Mouse (Mus musculus): ENCODE measurements at regions not wholly inside any gene's neighbourhood (a gene's known extent, or its start where the extent isn't known, plus 50 kb on each side); places are given as distances from the start of the nearest gene placed in this dataset.

GRCm38 (mm10) chr9:94404551-94404950 lies 133.3 kb downstream of the 1190002N15Rik start:
- Histone ChIP-seq H3K9me3 (replicated peaks; ENCODE audit: control insufficient read depth, low read length) (no peaks in the 10 kb centered on the region), H3K4me1 (ENCODE audit: control insufficient read depth, insufficient read depth, low read length) (peaks cover 6% of the 10 kb centered on the region), H3K9ac (ENCODE audit: low read depth, low read length) (no peak overlapping the region), H3K27ac (ENCODE audit: low read depth, low read length) (no peak overlapping the region), H3K27me3 (ENCODE audit: control insufficient read depth, insufficient read depth, low read length) (no peaks in the 10 kb centered on the region), H3K4me2 (no peak overlapping the region), H3K36me3 (ENCODE audit: control insufficient read depth, insufficient read depth, low read length) (no peaks in the 10 kb centered on the region), H3K4me3 (ENCODE audit: low read depth, low read length) (no peak overlapping the region)
- WGBS (ENCODE audit: insufficient replicate concordance), result 61% methylated on average over 6 of the region's 6 CpGs
- no peak for ATAC-seq (replicated peaks; ENCODE audit: insufficient number of reproducible peaks, low FRiP score, low TSS enrichment)

- Histone ChIP-seq H3K9ac (ENCODE audit: low read depth, low read length) (no peak overlapping the region), H3K4me3 (ENCODE audit: low read depth, low read length) (no peak overlapping the region), H3K36me3 (ENCODE audit: control insufficient read depth, insufficient read depth, low read length) (no peaks in the 10 kb centered on the region), H3K27ac (ENCODE audit: low read depth, low read length) (no peak overlapping the region), H3K9me3 (replicated peaks; ENCODE audit: control insufficient read depth, low read length) (no peaks in the 10 kb centered on the region), H3K4me1 (ENCODE audit: control insufficient read depth, insufficient read depth, low read length) (peaks cover 6% of the 10 kb centered on the region), H3K27me3 (ENCODE audit: control insufficient read depth, insufficient read depth, low read length) (no peaks in the 10 kb centered on the region), H3K4me2 (no peak overlapping the region)
- WGBS (ENCODE audit: insufficient replicate concordance), result 95% methylated on average over 1 of the region's 1 CpGs
- no peak for ATAC-seq (replicated peaks; ENCODE audit: insufficient number of reproducible peaks, low FRiP score, low TSS enrichment)
These were observed 137.3 kb downstream of the 1190002N15Rik start for GRCm38 (mm10) chr9:94400596-94400995.

GRCm38 (mm10) chr9:94395215-94395614 lies 142.7 kb downstream of the 1190002N15Rik start:
- Histone ChIP-seq H3K27ac (ENCODE audit: low read depth, low read length) (no peak overlapping the region), H3K36me3 (ENCODE audit: control insufficient read depth, insufficient read depth, low read length) (no peaks in the 10 kb centered on the region), H3K4me2 (no peak overlapping the region), H3K4me1 (ENCODE audit: control insufficient read depth, insufficient read depth, low read length) (no peaks in the 10 kb centered on the region), H3K9me3 (replicated peaks; ENCODE audit: control insufficient read depth, low read length) (no peaks in the 10 kb centered on the region), H3K4me3 (ENCODE audit: low read depth, low read length) (no peak overlapping the region), H3K27me3 (ENCODE audit: control insufficient read depth, insufficient read depth, low read length) (no peaks in the 10 kb centered on the region), H3K9ac (ENCODE audit: low read depth, low read length) (no peak overlapping the region)
- WGBS (ENCODE audit: insufficient replicate concordance), result 82% methylated on average over 5 of the region's 5 CpGs
- no peak for ATAC-seq (replicated peaks; ENCODE audit: insufficient number of reproducible peaks, low FRiP score, low TSS enrichment)

GRCm38 (mm10) chr9:94386190-94386589 lies 151.7 kb downstream of the 1190002N15Rik start:
- Histone ChIP-seq H3K36me3 (ENCODE audit: control insufficient read depth, insufficient read depth, low read length) (no peaks in the 10 kb centered on the region), H3K9me3 (replicated peaks; ENCODE audit: control insufficient read depth, low read length) (no peaks in the 10 kb centered on the region), H3K4me1 (ENCODE audit: control insufficient read depth, insufficient read depth, low read length) (no peaks in the 10 kb centered on the region), H3K27me3 (ENCODE audit: control insufficient read depth, insufficient read depth, low read length) (no peaks in the 10 kb centered on the region), H3K4me2 (no peak overlapping the region), H3K27ac (ENCODE audit: low read depth, low read length) (no peak overlapping the region), H3K9ac (ENCODE audit: low read depth, low read length) (no peak overlapping the region), H3K4me3 (ENCODE audit: low read depth, low read length) (no peak overlapping the region)
- no peak for ATAC-seq (replicated peaks; ENCODE audit: insufficient number of reproducible peaks, low FRiP score, low TSS enrichment)

GRCm38 (mm10) chr9:94382293-94382692 lies 155.6 kb downstream of the 1190002N15Rik start:
- Histone ChIP-seq H3K4me3 (ENCODE audit: low read depth, low read length) (no peak overlapping the region), H3K27ac (ENCODE audit: low read depth, low read length) (no peak overlapping the region), H3K27me3 (ENCODE audit: control insufficient read depth, insufficient read depth, low read length) (no peaks in the 10 kb centered on the region), H3K9ac (ENCODE audit: low read depth, low read length) (no peak overlapping the region), H3K4me2 (no peak overlapping the region), H3K9me3 (replicated peaks; ENCODE audit: control insufficient read depth, low read length) (no peaks in the 10 kb centered on the region), H3K36me3 (ENCODE audit: control insufficient read depth, insufficient read depth, low read length) (no peaks in the 10 kb centered on the region), H3K4me1 (ENCODE audit: control insufficient read depth, insufficient read depth, low read length) (no peaks in the 10 kb centered on the region)
- no peak; the same call in 1 of the 2 replicates for ATAC-seq (replicated peaks; ENCODE audit: insufficient number of reproducible peaks, low FRiP score, low TSS enrichment)
- WGBS (ENCODE audit: insufficient replicate concordance), result 67% methylated on average over 2 of the region's 2 CpGs

GRCm38 (mm10) chr9:94378835-94379234 lies 159.0 kb downstream of the 1190002N15Rik start:
- H3K27me3 ChIP-seq (ENCODE audit: control insufficient read depth, insufficient read depth, low read length), result no peaks in the 10 kb centered on the region
- H3K4me2 ChIP-seq, result no peak overlapping the region
- H3K4me3 ChIP-seq (ENCODE audit: low read depth, low read length), result no peak overlapping the region
- no peaks in the 10 kb centered on the region for H3K4me1 ChIP-seq (ENCODE audit: control insufficient read depth, insufficient read depth, low read length)
- H3K36me3 ChIP-seq (ENCODE audit: control insufficient read depth, insufficient read depth, low read length), result no peaks in the 10 kb centered on the region
- no peak overlapping the region for H3K9ac ChIP-seq (ENCODE audit: low read depth, low read length)
- no peaks in the 10 kb centered on the region for H3K9me3 ChIP-seq (replicated peaks; ENCODE audit: control insufficient read depth, low read length)
- 26% methylated on average over 5 of the region's 5 CpGs for WGBS (ENCODE audit: insufficient replicate concordance)
- H3K27ac ChIP-seq (ENCODE audit: low read depth, low read length), result no peak overlapping the region
- 0 out of 2 replicates have a peak, but pooled peaks have one; percentile 35 for ATAC-seq (replicated peaks; ENCODE audit: insufficient number of reproducible peaks, low FRiP score, low TSS enrichment)

- H3K4me3 ChIP-seq (ENCODE audit: low read depth, low read length), result no peak overlapping the region
- no peak overlapping the region for H3K27ac ChIP-seq (ENCODE audit: low read depth, low read length)
- H3K36me3 ChIP-seq (ENCODE audit: control insufficient read depth, insufficient read depth, low read length), result no peaks in the 10 kb centered on the region
- H3K4me2 ChIP-seq, result no peak overlapping the region
- ATAC-seq (replicated peaks; ENCODE audit: insufficient number of reproducible peaks, low FRiP score, low TSS enrichment), result no peak
- no peaks in the 10 kb centered on the region for H3K9me3 ChIP-seq (replicated peaks; ENCODE audit: control insufficient read depth, low read length)
- H3K9ac ChIP-seq (ENCODE audit: low read depth, low read length), result no peak overlapping the region
- no peaks in the 10 kb centered on the region for H3K27me3 ChIP-seq (ENCODE audit: control insufficient read depth, insufficient read depth, low read length)
- H3K4me1 ChIP-seq (ENCODE audit: control insufficient read depth, insufficient read depth, low read length), result no peaks in the 10 kb centered on the region
- WGBS (ENCODE audit: insufficient replicate concordance), result 89% methylated on average over 6 of the region's 6 CpGs
These were observed 159.6 kb downstream of the 1190002N15Rik start for GRCm38 (mm10) chr9:94378291-94378690.

- Histone ChIP-seq H3K27me3 (ENCODE audit: control insufficient read depth, insufficient read depth, low read length) (no peaks in the 10 kb centered on the region), H3K27ac (ENCODE audit: low read depth, low read length) (no peak overlapping the region), H3K9ac (ENCODE audit: low read depth, low read length) (no peak overlapping the region), H3K4me2 (no peak overlapping the region), H3K4me1 (ENCODE audit: control insufficient read depth, insufficient read depth, low read length) (no peaks in the 10 kb centered on the region), H3K4me3 (ENCODE audit: low read depth, low read length) (no peak overlapping the region), H3K9me3 (replicated peaks; ENCODE audit: control insufficient read depth, low read length) (no peaks in the 10 kb centered on the region), H3K36me3 (ENCODE audit: control insufficient read depth, insufficient read depth, low read length) (no peaks in the 10 kb centered on the region)
- ATAC-seq (replicated peaks; ENCODE audit: insufficient number of reproducible peaks, low FRiP score, low TSS enrichment), result no peak
- 74% methylated on average over 7 of the region's 7 CpGs for WGBS (ENCODE audit: insufficient replicate concordance)
These were observed 160.4 kb downstream of the 1190002N15Rik start for GRCm38 (mm10) chr9:94377346-94378039.

GRCm38 (mm10) chr9:94370976-94371375 lies 166.9 kb downstream of the 1190002N15Rik start:
- no peaks in the 10 kb centered on the region for H3K36me3 ChIP-seq (ENCODE audit: control insufficient read depth, insufficient read depth, low read length)
- H3K27ac ChIP-seq (ENCODE audit: low read depth, low read length), result no peak overlapping the region
- no peaks in the 10 kb centered on the region for H3K4me1 ChIP-seq (ENCODE audit: control insufficient read depth, insufficient read depth, low read length)
- no peaks in the 10 kb centered on the region for H3K9me3 ChIP-seq (replicated peaks; ENCODE audit: control insufficient read depth, low read length)
- no peak overlapping the region for H3K9ac ChIP-seq (ENCODE audit: low read depth, low read length)
- no peaks in the 10 kb centered on the region for H3K27me3 ChIP-seq (ENCODE audit: control insufficient read depth, insufficient read depth, low read length)
- ATAC-seq (replicated peaks; ENCODE audit: insufficient number of reproducible peaks, low FRiP score, low TSS enrichment), result no peak
- no peak overlapping the region for H3K4me3 ChIP-seq (ENCODE audit: low read depth, low read length)
- 85% methylated on average over 2 of the region's 2 CpGs for WGBS (ENCODE audit: insufficient replicate concordance)
- H3K4me2 ChIP-seq, result no peak overlapping the region

Data from heart, embryonic 11.5 days (tissue).